9 mouse cellular contexts compared by ENCODE assay signal in the genomic region with DNA sequence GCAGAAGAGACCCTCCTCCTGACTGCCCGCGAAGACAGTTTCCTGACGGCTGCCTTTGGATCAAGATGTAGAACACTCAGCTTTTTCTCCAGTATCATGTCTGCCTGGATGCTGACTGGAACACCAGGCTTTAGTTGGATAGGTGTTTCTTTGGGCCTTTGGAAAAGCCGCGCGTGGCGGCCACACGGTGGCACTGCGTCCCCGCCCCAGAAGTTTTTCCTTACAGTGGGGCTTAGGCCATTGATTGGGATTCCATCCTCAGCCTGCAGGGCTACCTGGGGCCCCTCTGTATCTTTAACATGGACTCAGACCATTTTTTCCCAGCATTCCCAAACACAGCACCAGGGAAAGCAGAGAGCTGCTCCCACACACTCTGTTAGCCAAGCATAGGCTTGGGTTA. TPM values are rescaled to one million over a fixed set of nuclear protein-coding genes. Genes with fewer than 3 reads are reported as not detected.
DNase-seq lines count a peak whose midpoint lies in the region; TF ChIP-seq lines count a peak whose summit lies in the region.
"Had no signal": no experiment of that assay in that cellular context is flagged by ENCODE, and none has a peak within 500 bp of the region (broad histone marks: within the 10 kb centered on the region; RNA-seq: fewer than 3 reads in every experiment).

No protein-coding gene starts in this region.

- DNase-seq in heart, postnatal 4 days, result peak; percentile 52
- DNase-seq in heart, adult 11 months, result no peak
- peak; percentile 25 for DNase-seq in right cerebral cortex, adult 18-20 months
- DNase-seq in right cerebral cortex, postnatal 25 days, result no peak
- DNase-seq in retina, postnatal 7 days (ENCODE audit: low read depth, low spot score), result peak; percentile 30
- no peak for DNase-seq in layer of hippocampus, postnatal 14 days (ENCODE audit: low spot score in 2 of 2)

- H3K4me1 ChIP-seq in cortical plate, adult 2 months (ENCODE audit: control insufficient read depth, insufficient read depth, low read length), result no peaks in the 10 kb centered on the region

- no peak for TF ChIP-seq POLR2A in cortical plate, adult 2 months (IDR thresholded peaks at IDR 0.05; ENCODE audit: extremely low read depth, insufficient read depth, low read length)

- TF ChIP-seq CTCF in cortical plate, adult 2 months (IDR thresholded peaks at IDR 0.05; ENCODE audit: extremely low read depth, insufficient read depth, low read length), result peak; percentile 59

- H3K4me3 ChIP-seq in cortical plate, adult 2 months (ENCODE audit: insufficient read depth, low read length), result no peak overlapping the region
- H3K4me3 ChIP-seq: embryonic facial prominence, embryonic 12.5 days; liver, embryonic 15.5 days had no signal

- no peak overlapping the region for H3K27ac ChIP-seq in cortical plate, adult 2 months (ENCODE audit: insufficient read depth, low read length)
- H3K27ac ChIP-seq: embryonic facial prominence, embryonic 12.5 days; liver, embryonic 15.5 days had no signal

RNA-seq across cellular contexts. Expression of a gene that starts 18.8 kb away (rescaled TPM):
- total RNA-seq in heart, postnatal 4 days (2021), result under 1 TPM in 1 of 2 experiments, not detected in 1; 0.36 TPM
- polyA plus RNA-seq in cortical plate, adult 2 months (2012; rRNA removed), result 0.28 and 0.88 TPM in 2 replicates
- not detected for total RNA-seq in layer of hippocampus, postnatal 14 days (2021)

Comparison
In these comparisons a context has a peak if more than half of its experiments do, and no peak if none do; other contexts are left out.
1. DNase-seq: peak in heart, postnatal 4 days (single experiment), right cerebral cortex, adult 18-20 months (single experiment) and retina, postnatal 7 days (single experiment); none in heart, adult 11 months (single experiment), right cerebral cortex, postnatal 25 days (single experiment) and layer of hippocampus, postnatal 14 days (0 of 2).